Mouse (Mus musculus) cerebellum, postnatal 14 days (tissue): ENCODE measurements around the gene Arhgap36.

ENCODE experiments used
- DNase-seq, 2 experiments: peaks; one replicate each; pipeline ENCODE4 v3.0.0; 2021; ENCODE audit warnings: mixed read lengths in 2 of 2

Gene Arhgap36

GRCm38 (mm10) chrX:49463442-49463970 lies at the start of gene Arhgap36:
TSS of gene Arhgap36 (plus strand) at chrX:49463945.
- no peak for DNase-seq

- no peak for DNase-seq
Measured at GRCm38 (mm10) chrX:49457781-49458180, 6.0 kb upstream of the Arhgap36 start.

GRCm38 (mm10) chrX:49470287-49471054 lies 6.7 kb downstream of the Arhgap36 start:
- peak in 1 of 2 experiments; percentile 12 for DNase-seq

- DNase-seq, result peak in 1 of 2 experiments; percentile 10
Measured at GRCm38 (mm10) chrX:49479968-49480809, 16.4 kb downstream of the Arhgap36 start.

- DNase-seq, result peak in 1 of 2 experiments; percentile 30
Measured at GRCm38 (mm10) chrX:49480846-49481245, 17.1 kb downstream of the Arhgap36 start.

- no peak for DNase-seq
Measured at GRCm38 (mm10) chrX:49489141-49489540, 25.4 kb downstream of the Arhgap36 start.

GRCm38 (mm10) chrX:49493739-49494449 lies 30.1 kb downstream of the Arhgap36 start:
- peak in 1 of 2 experiments; percentile 10 for DNase-seq
